Mouse (Mus musculus) c-Kit-positive CD71-positive TER-119-positive erythroid progenitor cells, embryonic 14.5 days (primary cell): ENCODE measurements around the gene Nit2.
"Not testable (repeated sequence)": the region's sequence is repeated elsewhere in the genome, so short reads cannot be mapped to it uniquely, and the experiment has no call there.

Experiments
- DNase-seq: peaks from one replicate; pipeline ENCODE4 v3.0.0-alpha.2; 2013; ENCODE audit warnings: low spot score

Gene Nit2

DNA sequence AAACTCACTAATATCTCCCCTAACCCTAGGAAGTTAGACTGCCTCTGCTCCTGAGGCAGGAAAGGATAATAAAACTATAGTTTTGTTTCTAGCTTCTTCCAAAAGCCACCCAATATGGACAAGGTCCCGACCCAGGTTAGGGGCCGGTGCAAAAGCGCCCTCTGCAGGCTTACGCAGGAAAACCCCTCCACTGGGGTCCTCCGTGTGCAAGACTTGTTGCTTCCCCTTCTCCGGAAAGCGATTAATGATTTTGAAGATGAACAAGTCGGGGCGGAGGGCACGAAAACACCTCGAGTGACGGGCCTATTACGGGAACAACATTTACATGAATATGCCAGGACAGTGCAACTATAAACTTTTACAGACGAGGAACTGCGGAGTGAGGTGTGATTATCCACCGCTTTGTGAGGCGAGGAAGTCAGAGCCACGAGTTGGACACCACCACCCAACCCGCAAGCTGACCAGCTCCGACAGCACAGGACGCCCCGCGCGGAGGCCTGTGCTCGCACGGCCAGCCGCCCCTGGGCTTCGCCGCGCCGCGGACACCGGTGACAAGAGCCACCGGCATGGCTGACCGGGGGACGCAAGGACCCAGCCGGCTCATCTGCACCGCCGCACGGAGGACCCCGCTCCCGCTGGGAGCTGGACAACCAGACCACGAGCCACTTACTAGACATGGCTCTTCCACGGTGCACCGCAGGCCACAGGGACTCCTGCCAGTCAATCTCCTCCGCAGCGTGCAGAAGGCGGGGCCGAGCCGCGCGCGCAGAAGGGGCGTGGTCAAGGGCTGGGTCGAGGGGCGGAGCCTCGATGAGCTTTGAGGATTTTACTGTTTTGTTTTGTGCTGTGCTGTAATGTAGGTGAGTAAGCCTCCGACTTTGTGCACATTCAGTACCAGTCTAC, at the start of gene Nit2:
Gene Nit2, minus strand, starts transcription at position 731 of the 903 bp plus-strand sequence.
- peak; percentile 83 for DNase-seq

DNA sequence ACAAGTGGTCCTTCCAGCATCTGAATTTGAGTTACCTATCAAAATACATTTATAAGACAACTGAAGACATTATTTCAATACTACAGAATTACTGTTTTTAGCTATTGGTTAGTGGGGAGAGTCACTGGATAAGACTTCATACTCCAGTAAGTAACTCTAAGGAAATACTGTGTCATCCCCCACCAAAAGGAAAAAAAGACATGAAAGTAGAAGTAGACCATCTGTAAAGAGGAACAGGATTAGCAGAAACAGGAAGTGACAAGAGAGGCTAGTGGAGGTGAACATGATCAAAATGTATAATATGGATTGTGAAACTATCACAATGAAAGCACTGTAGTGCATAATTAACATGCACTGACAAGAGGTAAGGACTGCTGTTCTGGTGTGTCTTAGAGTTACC, 48.8 kb upstream of the Nit2 start:
- no peak for DNase-seq

DNA sequence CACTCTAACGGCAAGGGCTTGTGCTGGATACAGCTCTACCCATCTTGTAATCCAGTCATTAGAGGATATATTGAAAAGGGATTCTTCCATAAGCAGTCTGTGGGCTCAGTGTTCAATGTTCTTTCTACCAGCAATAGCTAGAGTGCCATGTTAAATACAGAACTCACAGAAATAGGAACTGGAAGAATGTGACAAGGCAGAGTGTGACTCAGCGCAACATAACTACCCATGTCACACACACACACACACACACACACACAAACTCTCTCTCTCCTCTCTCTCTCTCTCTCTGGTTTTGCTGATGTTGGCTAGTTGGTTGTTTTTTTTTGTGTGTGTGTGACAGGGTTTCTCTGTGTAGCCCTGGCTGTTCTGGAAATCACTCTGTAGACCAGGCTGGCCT, 43.9 kb upstream of the Nit2 start:
- DNase-seq, result no peak

DNA sequence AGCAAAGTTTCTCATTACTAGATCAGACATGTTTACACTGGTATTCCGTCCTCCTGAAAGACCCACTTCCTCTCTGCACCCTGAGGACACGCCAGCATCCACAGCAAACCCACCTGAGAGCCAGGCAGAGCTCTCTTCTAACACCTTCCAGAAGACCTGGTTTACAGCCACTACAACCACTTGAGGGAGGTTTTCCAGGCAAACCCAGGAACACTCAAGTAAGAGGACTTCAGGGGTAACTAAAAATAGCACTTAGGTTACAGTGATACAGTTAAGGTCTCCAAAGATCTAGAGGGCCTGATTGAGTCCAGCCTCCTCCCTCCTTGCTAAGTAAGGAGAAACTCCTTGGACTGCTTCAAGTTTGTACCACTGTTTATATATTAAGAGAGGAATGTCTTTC, 41.2 kb upstream of the Nit2 start:
- DNase-seq, result no peak

DNA sequence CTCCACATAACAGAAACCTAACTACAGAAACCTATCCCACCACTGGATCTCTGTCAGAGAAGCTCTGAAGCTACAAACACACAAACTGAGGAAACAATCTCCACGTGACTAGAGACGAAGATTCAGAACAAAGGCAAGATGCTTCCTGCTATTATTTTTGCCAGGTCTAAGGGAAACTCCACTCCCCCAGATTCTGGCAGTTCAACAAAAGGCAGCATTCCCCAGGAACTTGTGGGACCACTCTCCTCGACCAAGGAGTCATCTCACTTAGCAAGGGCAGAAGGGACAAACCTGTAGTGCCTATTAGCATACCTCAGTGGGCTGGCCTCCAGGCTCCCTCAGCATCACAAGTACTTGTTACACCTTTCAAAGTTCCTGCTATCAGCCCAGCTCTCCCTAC, 30.1 kb upstream of the Nit2 start:
- no peak for DNase-seq

DNA sequence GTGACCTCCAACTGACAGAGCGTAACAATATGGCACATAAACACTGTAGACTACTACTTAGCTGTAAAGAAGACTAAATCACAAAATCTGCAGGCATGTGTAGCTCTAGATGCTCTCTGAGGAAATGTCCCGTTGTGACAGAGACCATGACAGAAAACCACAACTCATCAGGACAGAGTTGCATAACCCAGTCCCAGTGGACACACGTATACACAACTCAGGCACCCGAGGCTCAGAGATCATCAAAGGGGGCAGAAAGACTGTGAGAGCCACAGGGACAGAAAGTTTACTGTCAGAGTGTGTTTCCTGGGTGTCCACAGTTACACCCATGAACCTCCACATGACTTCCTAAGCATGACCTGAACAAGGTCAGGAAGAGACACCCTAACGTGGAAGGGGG, 29.4 kb upstream of the Nit2 start:
- DNase-seq, result no peak

DNA sequence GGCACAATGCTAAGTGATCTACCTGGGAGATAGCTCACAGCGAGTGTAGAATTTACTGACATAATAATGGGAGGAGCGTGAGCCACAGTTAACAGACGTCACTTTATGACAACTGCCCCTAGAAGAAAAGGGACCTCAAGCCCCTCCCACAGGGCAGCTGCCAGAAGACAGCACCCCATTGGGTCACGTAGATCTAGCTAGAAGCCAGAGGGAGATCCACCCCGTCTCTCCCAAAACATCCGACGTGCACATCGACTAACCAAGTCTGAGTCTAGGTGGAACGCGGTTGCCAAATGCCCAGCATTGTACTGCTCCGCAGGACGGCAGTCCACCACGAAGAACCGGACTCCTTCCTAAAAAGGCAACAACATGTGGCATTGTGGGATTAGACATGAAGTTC, 24.1 kb upstream of the Nit2 start:
- DNase-seq, result no peak

DNA sequence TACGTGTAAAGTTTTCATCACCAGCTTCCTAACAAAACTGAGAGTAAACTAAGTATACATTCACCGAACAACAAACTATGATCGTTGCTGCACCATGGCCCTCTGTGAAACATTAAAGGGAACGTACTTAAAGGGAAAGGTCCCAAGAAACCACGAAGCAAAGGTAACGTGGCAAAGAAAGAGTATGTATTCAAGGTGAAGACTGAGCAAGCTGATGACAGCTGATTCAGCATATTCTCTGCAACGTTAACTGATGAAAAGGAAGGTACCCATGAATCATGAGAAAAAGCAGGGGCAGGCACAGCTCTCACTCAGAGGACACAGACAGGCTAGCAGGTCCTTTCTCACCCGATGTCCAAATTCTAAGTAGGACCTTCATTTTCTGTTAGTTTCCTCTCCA, 23.2 kb upstream of the Nit2 start:
- DNase-seq, result no peak

DNA sequence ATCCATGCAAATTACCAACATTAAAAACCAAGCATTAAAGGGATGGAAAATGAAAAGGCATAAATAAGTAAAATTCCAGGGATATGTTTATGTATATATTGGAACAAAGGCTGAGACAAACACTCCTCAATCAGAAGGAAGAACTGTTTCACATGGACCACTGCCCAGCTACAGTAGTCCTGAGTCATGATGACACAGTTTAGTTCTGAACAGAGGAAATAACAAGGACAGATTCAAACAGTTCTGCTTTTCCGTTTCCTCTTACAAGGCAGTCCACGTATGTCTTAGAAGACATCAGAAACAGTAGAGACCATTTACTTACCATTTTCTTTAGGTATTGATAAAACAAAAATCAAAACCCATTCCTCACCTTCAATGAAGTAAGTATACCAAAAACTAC, 22.4 kb upstream of the Nit2 start:
- DNase-seq, result no peak

DNA sequence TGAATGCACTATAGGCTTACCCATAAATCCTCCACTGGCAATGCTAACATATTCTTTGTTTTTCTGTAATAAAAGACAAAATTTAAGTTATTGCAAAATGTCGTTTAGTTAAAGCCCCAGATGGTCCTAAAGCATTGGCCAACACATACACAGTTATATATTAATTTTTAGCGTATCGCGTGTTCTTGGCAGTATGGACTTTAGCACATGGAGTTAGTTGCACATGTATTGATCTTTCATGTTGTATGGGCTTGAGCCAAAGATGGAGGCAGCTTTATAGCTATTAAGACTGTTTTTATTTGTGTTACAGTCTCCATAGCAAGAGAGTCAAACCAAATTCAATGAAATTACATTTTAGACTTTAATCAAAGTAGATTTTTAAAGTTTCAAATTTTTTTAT, 19.5 kb upstream of the Nit2 start:
- DNase-seq, result no peak

DNA sequence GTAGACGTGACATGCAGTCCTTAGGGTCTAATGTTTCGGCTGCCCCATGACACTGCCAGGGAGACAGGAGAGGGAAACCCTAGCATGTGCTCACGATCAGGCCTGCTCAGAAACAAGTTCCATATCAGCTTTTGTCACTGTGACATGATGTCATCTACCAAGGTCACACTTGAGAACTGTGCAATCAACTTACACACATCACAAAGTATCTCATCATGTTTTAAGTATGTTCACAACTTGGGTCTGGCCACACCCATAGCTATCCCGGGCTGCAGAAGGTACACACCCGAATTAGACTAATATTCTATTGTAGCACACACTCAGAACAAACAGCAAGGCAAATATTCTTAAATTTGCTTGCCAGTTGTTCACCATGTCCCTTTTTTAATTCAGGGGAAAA, 14.9 kb upstream of the Nit2 start:
- no peak for DNase-seq

DNA sequence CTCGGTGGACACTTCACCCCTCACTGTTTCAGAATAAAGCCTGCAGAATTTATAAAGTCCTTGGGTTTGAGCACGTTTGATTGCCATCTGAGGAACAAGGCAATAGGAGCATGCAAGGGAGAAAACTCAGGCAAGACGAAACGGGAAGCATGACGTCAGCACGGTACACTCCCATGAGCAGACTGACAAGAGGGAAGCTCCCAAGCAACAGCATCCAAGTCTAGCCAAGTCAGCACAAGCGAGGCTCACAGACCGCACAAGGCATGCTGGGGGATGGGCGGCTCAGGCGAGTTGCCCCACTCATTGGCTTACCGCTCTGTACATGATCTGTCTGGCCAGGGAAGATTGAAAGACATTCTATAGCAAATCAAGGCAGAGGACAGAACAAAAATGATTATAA, 14.0 kb upstream of the Nit2 start:
- DNase-seq, result no peak

DNA sequence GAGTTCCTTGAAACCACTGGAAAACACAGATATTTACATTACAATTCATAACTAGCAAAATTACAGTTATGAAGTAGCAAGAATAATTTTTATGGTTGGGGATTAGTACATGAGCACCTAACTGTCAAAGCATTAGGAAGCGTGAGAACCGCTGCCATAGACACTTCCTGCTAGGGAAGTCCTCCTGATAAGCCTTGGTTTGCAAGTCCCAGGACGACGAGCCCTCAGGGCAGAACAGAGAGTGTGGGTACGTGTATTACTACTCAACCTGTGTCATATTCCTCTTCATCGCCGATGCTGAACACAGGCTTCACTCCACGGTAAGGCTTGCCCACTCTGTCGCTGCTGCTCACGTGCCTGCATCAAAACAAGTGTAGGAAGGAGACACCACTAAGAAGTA, 10.5 kb upstream of the Nit2 start:
- DNase-seq, result no peak

DNA sequence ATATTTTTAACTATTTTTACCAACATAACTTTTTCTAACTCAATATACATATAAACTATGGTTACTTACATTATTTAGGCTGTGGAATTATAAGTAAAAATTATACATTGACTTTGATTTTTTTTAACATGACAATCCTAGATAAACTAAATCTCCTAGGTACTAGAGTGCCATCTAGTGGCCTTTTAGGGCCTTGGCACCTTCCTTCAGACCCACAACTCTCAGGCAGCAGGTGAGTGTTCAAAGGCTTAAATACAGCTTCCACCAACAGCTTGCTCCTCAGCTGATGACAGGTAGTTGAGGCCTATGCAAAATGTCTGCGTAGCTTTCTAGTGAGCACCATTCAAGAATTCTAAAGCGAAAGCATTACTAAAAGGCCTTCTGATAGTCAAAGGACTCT, 10.1 kb upstream of the Nit2 start:
- DNase-seq, result peak; percentile 59

DNA sequence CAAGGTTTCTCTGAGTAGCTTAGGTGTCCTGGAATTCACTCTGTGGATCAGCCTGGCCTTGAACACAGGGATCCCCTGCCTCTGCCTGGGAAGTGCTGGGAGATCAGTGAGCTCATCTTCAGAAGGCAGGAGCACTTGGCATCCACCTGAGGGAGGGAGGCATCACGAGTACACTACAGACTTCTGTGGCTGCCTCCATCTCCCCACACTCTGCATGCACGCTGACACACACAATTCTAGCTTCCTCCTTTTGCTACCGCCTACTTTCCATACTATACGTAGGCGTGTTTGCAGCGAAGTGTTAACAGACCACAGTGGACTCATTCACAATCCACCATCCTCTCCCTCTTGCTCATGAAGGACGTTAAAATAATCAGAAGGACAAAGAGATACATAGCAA, 9.1 kb upstream of the Nit2 start:
- DNase-seq, result no peak

DNA sequence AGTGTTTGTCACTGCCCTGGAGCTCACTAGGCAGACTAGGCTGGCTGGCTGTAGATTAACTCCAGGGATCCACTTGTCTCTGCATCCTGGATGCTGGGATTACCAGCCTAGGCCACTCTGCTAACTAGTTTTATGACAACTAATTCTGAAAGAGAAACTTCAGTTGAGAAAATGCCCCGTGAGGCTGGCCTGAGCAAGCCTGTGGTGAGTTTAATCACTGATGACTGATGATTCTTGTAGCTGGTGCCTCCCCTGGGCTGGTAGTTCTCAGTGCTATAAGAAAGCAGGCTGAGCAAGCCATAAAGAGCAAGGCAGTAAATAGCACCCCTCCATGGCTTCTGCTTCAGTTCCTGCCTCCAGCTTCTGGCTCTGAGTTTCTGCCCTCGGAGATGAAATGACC, 8.6 kb upstream of the Nit2 start:
- no peak for DNase-seq

DNA sequence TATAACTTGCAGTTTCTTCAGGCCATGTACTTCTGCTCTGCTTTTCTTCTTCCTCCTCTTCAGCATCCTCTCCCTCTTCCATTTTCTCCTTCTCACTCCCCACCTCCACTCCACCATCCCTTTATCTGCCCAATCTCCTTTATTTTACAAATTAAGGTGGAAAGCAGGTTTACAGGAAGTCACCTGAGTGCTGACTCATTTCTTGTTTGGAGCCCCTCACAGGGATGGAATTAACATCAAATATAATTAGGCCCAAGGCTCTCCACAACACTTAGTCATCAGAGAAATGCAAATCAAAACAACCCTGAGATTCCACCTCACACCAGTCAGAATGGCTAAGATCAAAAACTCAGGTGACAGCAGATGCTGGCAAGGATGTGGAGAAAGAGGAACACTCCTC, 7.3 kb upstream of the Nit2 start:
- not testable (repeated sequence) for DNase-seq

DNA sequence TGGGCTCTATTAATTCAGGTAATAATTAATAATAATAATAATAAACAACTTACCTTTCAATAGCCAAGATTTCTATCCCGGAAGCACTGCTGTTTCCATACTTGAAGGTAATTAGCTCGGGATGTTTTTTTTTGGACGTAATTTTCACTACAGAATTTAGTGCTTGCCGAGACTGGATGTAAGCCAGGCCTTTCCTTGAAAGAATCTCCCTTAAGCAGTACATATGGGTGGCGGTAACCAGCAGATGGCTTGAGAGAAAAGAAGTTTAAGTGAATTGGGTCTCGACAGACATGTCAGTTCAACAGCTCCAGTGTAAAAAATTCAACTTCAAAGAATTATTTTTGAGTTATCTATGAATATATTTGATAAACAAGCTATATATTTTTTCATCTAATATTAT, 4.4 kb upstream of the Nit2 start:
- no peak for DNase-seq

DNA sequence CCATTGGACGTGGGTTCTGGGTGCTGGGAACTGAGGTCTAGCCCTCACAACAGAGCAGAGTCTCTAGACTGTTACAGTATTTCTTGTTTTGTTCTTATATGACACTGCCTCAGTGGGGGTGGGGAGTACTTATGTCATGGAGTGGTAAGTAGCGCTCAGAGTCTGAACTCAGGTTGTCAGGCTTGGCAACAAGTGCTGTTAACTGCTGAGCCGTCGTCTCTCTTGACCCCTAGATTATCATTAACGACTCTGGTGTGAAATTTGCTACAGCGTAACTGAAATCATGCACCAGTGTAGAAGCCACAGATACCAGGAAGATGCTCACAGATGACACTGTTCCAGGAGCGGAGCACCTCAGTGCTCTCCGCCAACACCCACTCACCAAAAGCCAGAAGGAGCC, 4.0 kb upstream of the Nit2 start:
- no peak for DNase-seq

DNA sequence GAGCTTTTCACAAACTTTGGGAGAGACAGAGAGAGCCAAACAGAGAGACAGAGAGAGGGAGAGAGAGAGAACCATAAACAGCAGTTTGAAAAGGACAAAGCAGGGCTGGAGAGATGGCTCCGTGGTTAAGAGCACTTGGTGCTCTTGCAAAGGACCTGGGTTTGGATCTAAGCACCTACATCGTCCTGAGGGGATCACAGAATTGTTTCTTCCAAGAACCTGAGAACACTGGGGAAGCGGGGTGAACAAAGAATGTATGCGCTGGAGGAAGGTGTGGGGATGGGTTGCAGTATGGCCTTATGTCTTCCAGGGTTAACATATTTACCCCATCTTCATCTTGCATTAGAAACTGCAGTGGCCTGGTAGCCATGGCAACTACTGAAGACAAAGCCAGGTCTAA, 1.1 kb upstream of the Nit2 start:
- no peak for DNase-seq

DNA sequence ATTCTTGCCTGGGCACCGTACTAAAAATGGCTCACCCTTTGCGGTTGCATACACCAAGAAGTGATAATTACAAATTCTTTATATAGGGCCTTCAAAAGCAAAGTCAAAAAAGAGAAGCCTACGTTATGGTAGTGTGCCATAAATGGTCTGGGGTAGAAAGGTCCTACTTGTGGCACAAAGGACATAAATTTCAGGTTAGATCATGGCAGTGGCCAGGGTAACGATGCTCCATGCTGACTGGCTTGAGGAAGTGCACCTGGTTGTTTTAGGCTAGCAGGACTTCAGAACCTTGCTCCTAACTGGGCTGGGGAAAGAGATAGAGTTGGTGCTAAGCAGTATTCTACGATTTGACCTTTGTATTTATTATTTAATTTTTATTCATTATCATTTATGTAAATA, 372 bp upstream of the Nit2 start:
- no peak for DNase-seq

DNA sequence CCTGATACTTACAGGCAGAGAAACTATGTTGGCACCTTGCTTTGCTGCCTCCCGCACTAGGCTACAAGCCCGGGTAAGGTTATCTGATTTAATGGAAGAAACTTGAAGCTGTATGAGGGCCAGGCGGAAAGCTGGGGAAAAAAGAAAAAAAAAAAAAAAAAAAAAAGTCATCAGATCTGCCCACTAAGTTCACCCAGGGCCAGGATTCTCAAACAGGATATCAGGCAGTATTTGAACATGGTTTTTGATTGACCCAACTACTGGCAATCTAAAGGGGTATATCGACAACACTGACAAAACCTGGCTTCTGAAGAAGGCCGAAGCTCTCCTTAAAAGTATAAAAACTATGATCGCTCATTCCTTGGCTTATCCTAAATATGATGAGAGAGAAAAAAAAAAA, 1.1 kb downstream of the Nit2 start:
- DNase-seq, result no peak

DNA sequence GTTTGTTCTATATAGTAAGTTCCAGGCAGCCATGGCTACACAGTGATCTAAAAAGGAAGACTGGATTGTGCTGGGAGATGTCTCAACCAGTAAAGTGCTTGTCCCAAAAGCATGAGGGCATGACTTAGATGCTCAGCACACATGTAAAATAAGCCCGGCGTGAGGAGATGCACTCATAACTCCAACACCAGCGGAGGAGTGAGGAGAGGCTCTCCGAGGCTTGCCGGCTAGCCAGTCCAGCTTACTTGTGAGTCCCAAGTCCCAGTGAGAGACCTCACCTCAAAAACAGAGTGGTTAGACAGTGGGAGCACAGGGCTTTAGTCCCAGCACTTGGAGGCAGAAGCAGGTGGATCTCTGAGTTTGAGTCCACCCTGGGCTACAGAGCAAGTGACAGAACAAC, 2.0 kb downstream of the Nit2 start:
- no peak for DNase-seq

DNA sequence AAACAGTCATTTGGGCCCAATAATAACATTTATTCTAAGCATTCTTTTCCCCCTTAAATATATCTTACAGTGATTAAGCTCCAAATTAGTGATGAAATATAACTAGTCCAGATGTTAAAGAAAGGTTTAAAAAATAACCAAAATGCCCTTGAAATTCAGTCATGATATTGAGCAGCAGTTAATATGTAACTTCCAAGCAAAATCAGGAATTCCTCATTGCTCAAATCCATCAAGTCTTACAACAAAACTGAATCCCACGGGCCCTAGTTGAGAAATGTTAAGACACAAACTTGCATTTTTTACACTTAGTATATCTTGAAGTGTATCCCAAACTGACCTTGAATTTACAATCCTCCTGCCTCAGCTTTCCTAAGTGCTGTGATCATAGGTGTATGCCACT, 3.4 kb downstream of the Nit2 start:
- no peak for DNase-seq
